Mouse (Mus musculus) embryonic facial prominence, embryonic 13.5 days (tissue): ENCODE results near the gene Bik. TPM values are rescaled to one million over a fixed set of nuclear protein-coding genes. Genes with fewer than 3 reads are reported as not detected.

Experiments used
- ATAC-seq: fragments of 200-750 bp; cut with Nextera tagmentation; 2 replicates; pipeline ENCODE4 v1.8.0; 2017; ENCODE audit warnings: low read depth; ENCODE audit not compliant: insufficient number of reproducible peaks, insufficient read depth, low FRiP score, low TSS enrichment
- H3K27ac ChIP-seq: fragments of 300-500 bp; sonication (generic); 2 replicates; pipeline ENCODE4 v1.5.1; 2015; ENCODE audit warnings: moderate library complexity, mild to moderate bottlenecking, inconsistent platforms
- H3K27me3 ChIP-seq: fragments of 300-500 bp; sonication (generic); 2 replicates; pipeline ENCODE4 v1.6.1; 2015; ENCODE audit warnings: mild to moderate bottlenecking, inconsistent platforms
- H3K36me3 ChIP-seq: fragments of 300-500 bp; sonication (generic); 2 replicates; pipeline ENCODE4 v1.6.1; 2015; ENCODE audit warnings: mild to moderate bottlenecking, inconsistent platforms
- H3K4me1 ChIP-seq: fragments of 300-500 bp; sonication (generic); 2 replicates; pipeline ENCODE4 v1.6.1; 2015; ENCODE audit warnings: inconsistent platforms
- H3K4me2 ChIP-seq: fragments of 300-500 bp; sonication (generic); 2 replicates; pipeline ENCODE4 v1.6.1; 2015; ENCODE audit warnings: moderate library complexity, mild to moderate bottlenecking, inconsistent platforms
- H3K4me3 ChIP-seq: fragments of 300-500 bp; sonication (generic); 2 replicates; pipeline ENCODE4 v1.5.1; 2015; ENCODE audit warnings: mild to moderate bottlenecking, inconsistent platforms
- H3K9ac ChIP-seq: fragments of 300-500 bp; sonication (generic); 2 replicates; pipeline ENCODE4 v1.6.1; 2015; ENCODE audit warnings: mild to moderate bottlenecking, inconsistent platforms
- H3K9me3 ChIP-seq: fragments of 300-500 bp; sonication (generic); 2 replicates; pipeline ENCODE4 v1.6.1; 2016; ENCODE audit warnings: inconsistent platforms
- WGBS: fragments of 180-500 bp; shearing (Covaris S2); methylation state at CpG from one replicate; pipeline ENCODE4 v1.1.7; 2015; ENCODE audit warnings: mixed read lengths; 5-methylcytosine and 5-hydroxymethylcytosine counted together
- microRNA-seq: library from miRNA; unstranded; fragments of <30 nt; microRNA quantifications from one replicate; pipeline ENCODE4, GENCODE M21; 2016
- polyA plus RNA-seq: library from polyadenylated mRNA; unstranded; fragments of >200 nt; fragmentation: Nextera tagmentation; extraction: Ambion mirVana; gene quantifications from 2 replicates; pipeline ENCODE4 v1.2.1, GENCODE M21; 2015

The Bik gene
- polyA plus RNA-seq, 1 experiment from 2014 or later = 4.0 TPM

DNA sequence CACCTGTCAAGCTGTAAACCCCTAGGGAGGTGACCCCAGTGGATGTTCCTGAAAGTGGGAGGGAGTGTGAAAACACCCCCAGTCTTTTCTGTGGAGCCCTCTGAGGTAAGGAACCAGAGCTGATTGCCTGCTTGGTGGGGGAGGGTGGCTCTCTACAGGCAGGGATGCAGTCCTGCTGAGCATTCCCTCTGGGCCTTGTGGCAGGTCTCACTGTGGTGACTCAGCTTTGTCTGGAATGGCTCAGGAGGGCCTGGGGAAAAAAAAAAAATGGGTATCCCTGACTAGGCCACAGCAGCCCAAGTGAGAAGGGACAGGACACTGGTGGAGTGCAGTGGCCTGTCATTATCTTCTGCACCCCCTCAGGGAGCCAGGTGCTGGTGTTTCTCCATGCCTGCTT lies 66.5 kb downstream of the Bik start:
- peak overlapping the region; percentile 83; the same call in 1 of the 2 replicates for H3K4me3 ChIP-seq
- no peak for ATAC-seq
- no peaks in the 10 kb centered on the region for H3K27me3 ChIP-seq
- peaks cover 18% of the 10 kb centered on the region for H3K4me1 ChIP-seq
- peaks cover 8% of the 10 kb centered on the region for H3K36me3 ChIP-seq
- H3K4me2 ChIP-seq = peak overlapping the region; percentile 87
- H3K9ac ChIP-seq = peak overlapping the region; percentile 87; the same call in 1 of the 2 replicates
- no peaks in the 10 kb centered on the region for H3K9me3 ChIP-seq
- H3K27ac ChIP-seq = no peak overlapping the region

DNA sequence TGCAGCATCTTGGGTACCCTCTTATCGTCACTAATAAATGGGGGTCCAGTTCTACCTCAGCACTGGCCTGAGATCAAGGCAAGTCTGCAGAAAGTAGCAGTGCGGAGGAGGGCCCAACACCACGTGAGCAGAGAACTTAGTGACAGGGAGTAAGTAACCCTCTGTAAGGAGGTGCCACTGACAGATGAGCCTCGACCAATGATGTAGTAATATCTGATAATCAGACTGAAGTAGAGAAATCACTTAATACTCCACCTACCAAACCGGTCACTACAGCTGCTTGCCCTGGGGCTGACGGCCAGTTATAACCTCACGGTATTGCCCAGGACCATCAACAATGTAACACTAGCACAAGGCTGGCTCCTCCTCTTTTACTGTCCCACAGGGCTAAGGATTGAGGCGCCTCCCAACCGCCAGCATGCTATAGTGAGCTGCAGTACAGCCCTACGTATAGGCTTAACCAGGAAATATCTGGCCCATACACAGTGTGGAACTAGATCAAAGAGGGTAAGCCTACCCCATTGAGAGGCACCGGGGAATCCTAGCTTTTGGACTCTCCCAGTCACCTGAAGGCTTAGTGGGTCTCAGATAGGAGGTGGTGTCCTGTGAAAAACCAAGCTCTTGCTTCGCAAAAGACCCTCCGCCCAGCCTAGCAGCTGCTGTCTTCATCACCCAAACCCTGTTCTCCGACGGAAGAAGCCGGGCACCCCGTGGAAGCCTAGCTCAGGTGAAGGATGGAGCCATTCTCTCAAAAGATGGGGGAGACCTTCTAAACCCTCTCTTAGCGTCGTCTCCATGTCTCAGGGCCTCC lies 67.2 kb downstream of the Bik start:
- WGBS = 9% methylated on average over 19 of the region's 19 CpGs
- Histone ChIP-seq H3K9me3 (no peaks in the 10 kb centered on the region), H3K4me1 (peaks cover 18% of the 10 kb centered on the region), H3K9ac (peak overlapping the region; percentile 87), H3K4me3 (peak overlapping the region; percentile 83), H3K27ac (0 out of 2 replicates have a peak overlapping the region, but pooled peaks have one; percentile 64), H3K4me2 (peak overlapping the region; percentile 87), H3K27me3 (no peaks in the 10 kb centered on the region), H3K36me3 (peaks cover 3% of the 10 kb centered on the region; the same call in 1 of the 2 replicates)
- no peak; the same call in 1 of the 2 replicates for ATAC-seq

Small RNA genes lying within 50 kb of the gene (microRNA-seq; reads per million reads assigned to microRNA genes)
- gene Gm24575 = not detected

Other genes with a start within 250 kb of the Bik start
- gene Arfgap3, start 176.6 kb upstream of the Bik start, polyA plus RNA-seq = 45.3 and 49.9 TPM in 2 replicates
- 49.4 and 49.6 TPM in 2 replicates for gene Pacsin2, start 62.3 kb upstream of the Bik start, polyA plus RNA-seq
- 21.8 and 22.7 TPM in 2 replicates for gene Ttll1, start 16.0 kb upstream of the Bik start, polyA plus RNA-seq
- 38.1 and 44.5 TPM in 2 replicates for gene Tspo, start 36.7 kb downstream of the Bik start, polyA plus RNA-seq
- gene Mcat, start 36.9 kb downstream of the Bik start, polyA plus RNA-seq = 39.2 and 41.8 TPM in 2 replicates
- 40.1 and 41.3 TPM in 2 replicates for gene Ttll12, start 68.3 kb downstream of the Bik start, polyA plus RNA-seq
- 22.9 and 24.1 TPM in 2 replicates for gene Scube1, start 198.2 kb downstream of the Bik start, polyA plus RNA-seq